Mouse (Mus musculus) layer of hippocampus, adult 9-10 months (tissue): Measurements from ENCODE around the gene Pde8b.
"Not testable (repeated sequence)": the region's sequence is repeated elsewhere in the genome, so short reads cannot be mapped to it uniquely, and the experiment has no call there.

Source experiments
- DNase-seq: peaks from one replicate; pipeline ENCODE4 v3.0.0; 2022; ENCODE audit warnings: low spot score

Pde8b gene

GRCm38 (mm10) chr13:95221882-95222568 is 28.1 kb downstream of the Pde8b start:
- DNase-seq = no peak

- DNase-seq = not testable (repeated sequence)
These were observed 34.4 kb downstream of the Pde8b start for GRCm38 (mm10) chr13:95215661-95216170.

GRCm38 (mm10) chr13:95212320-95212719 is 37.8 kb downstream of the Pde8b start:
- DNase-seq = no peak

DNA sequence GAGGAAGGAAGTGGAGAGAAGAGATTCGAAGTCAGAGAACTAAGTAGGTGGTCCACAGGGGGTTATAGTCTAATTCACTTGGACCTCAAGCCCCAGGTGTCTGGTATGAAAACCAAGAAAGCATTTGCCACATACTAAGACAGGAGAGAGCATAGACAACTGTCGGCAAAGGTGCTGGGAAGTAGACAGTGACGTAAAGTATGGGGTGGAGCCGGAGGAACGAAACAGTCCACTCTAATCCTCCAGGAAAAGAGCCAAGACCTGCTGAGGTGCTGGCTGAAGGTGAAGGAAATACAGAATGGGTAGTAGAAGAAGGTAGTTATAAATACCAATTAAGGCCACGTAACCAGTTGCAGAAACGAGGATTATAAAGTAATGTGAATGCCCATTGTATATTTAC is 42.8 kb downstream of the Pde8b start:
- DNase-seq = not testable (repeated sequence)

DNA sequence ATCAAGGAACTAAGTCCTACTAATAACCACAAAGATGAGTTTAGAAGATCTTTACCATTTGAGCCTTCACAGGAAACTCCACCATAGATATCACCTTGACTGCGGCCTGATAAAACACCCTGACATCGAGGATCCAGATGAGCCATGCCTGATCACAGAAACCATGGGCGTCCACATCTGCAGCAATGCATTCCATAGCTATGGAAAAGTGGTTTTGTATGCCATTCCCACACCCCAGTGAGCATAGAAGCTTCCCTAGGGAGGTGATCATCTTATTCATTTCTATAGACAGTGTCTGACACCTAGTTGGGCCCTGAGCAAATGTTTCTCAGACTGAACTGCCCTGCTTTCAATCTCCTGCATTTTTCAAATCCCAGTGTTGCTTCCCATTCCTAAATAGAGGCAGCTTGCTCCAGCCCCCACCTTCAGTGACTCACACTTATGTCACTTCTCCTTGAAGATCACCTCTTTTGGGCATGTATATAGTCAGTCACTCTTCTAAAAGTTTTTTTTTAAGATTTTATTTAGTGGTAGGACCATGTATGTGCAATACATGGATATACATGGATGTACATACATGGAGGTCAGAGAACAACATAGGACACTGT is 47.9 kb downstream of the Pde8b start:
- no peak for DNase-seq

DNA sequence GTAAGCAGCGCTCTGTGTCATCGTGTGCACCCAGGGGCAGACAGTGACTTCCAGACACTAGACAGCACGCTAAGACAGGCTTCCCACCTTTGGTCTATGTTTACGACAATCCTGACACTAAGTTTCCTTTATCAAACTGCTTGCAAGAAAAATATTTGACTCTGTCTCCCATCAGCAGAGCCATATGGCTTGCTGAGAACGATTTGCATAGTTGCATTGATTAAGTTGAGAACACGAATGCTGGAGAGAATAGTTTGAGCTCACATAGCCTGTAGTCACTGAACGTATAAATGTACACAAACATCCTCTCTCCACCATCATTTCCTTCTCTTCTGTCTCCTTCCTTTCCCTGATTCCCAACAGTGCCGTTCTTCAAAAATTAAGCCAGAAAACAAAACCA is 49.3 kb downstream of the Pde8b start:
- DNase-seq = no peak

DNA sequence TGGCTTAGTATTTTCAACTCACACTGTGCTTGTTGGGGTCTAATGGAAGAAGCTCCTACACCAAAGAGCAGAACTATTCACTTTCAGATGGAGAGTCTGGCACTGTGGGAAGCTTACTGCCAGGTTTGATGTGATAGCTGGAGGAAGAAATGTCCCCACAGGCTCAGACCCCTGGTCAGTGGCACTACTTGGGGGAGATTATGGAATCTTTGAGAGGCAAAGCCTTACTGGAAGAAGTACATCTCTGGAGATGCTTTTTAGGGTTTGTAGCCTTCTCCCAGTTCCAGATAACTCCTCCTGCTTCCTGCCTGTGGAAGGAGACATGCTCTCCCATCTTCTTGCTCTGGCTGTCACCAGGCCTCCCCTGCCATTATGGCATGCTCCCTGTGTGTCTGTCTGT is 50.1 kb downstream of the Pde8b start:
- no peak for DNase-seq

GRCm38 (mm10) chr13:95196106-95196705 is 53.9 kb downstream of the Pde8b start:
- no peak for DNase-seq

DNA sequence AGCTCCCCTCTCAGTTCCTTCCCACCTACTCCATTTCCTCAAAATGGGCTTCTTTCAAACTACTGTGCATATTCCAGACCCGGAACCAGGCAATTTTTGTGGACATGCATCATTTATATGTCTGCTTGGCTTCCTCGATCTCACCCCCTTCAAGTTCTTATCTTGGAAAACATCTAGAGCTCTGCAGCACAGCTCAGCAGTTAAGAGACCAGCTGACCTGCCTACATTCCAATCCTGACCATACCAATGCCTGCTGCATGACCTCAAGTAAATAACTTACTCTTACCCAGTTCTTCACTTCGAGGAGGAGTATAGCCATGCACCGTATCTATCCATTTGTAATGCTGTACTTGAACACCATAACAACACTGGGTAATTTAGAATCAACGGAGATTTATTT is 58.2 kb downstream of the Pde8b start:
- DNase-seq = no peak

- DNase-seq = no peak
These were observed 61.0 kb downstream of the Pde8b start for GRCm38 (mm10) chr13:95189111-95189510.

DNA sequence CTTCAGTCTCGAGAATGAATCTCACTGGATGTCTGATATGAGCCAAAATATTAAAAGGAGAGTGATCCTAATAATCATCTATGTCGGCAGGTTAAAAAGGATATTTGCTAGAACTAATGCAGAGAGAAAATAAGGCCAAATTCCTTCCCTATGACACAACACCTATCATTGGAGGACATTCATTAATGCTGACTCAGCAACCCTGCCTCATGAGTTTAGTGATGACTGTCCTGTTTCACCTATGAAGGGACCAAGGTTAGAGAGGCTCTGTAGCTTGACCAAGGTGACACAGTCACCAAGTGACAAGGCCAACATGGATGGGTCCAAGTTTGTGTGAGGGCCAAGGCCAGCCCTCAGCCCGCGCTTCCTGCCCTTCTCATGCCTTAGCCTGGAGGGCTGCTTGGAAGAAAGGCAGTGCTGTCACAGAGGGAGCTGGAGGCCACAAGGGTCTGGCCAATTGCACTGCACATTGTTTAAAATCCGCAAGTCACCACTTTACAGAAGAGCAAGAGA is 62.9 kb downstream of the Pde8b start:
- DNase-seq = no peak

DNA sequence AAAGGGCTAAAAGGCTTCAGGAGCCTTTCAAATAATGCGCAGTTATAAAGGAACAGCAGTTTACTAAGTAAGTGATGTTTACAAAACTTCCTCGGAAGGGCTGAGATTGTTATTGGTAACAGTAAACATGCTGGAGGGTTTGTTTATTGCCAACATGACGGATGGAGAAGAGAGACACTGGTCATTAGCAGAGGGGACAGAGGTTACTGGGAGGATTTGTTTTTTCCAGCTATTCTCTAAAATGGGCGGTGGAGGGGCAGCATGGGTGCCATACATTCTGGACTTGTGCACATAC is 63.4 kb downstream of the Pde8b start:
- no peak for DNase-seq

GRCm38 (mm10) chr13:95185891-95186740 is 64.0 kb downstream of the Pde8b start:
- DNase-seq = no peak

DNA sequence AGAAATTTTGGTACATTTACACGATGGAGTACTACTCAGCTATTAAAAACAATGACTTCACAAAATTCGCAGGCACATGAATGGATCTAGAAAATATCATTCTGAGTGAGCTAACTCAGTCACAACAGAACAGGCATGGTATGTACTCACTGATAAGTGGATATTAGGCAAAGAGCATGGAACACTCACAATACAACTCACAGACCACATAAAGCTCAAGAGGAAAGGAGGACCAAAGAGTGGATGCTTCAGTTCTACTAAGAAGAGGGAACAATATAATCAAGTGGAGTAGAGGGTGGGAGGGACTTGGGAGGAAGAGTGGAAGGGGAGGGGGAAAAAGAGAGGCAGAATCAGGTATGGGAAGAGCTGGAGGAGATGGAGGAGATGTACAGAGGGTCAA is 66.5 kb downstream of the Pde8b start:
- no peak for DNase-seq

DNA sequence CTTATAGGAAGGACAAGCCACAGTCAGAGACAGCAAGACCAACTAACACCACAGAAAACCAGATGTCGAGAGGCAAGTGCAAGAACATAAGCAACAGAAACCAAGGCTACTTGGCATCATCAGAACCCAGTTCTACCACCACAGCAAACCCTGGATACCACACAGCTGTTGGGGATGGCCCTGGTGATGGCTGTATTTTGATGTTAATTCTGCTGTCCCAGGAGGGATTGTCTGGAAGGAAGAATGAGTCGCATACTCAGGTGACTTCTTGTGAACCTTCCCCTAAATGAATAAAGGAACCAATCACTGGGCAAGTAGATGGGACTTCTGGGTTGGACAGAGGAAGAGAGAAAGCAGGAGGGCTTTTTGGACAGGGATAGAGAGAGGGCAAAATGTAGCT is 69.9 kb downstream of the Pde8b start:
- DNase-seq = no peak

GRCm38 (mm10) chr13:95177326-95177725 is 72.8 kb downstream of the Pde8b start:
- DNase-seq = no peak

DNA sequence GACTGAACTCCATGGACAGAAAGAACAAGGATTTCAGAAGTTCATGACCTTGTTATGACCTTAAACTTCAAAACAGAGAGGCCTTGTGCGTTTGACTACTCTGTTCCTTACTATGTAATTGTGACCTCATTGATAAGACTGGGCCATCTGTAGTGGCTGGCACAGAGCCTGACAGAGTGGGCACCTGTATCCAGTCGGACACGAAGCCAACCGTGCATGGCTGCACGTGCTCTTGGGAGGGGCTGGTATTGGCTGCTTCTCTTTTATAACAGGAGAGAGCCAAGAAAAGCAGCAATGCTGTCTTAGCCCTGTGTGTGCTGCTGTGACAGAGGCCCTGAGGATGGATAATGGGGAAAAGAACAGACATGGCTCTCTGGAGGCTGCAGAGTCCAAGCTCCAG is 73.7 kb downstream of the Pde8b start:
- DNase-seq = no peak

DNA sequence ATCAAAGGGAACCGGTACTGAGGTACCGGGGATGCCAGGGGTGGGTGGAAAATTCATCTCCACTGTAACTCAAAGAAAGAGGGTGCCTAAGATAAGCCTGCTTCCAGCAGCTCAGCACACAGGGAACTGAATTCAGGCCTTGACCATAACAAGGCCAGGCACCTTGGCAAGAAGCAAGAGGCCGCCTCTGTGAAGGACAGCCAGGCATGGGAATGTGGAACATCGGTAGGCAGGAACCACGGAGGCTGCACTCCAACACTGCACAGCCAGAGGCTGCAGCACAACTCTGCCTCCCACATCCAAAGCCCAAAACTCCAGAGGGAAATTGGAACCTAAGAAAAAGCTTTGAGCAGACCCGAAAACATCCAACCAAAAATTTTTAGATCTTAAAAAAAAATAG is 75.9 kb downstream of the Pde8b start:
- no peak for DNase-seq

DNA sequence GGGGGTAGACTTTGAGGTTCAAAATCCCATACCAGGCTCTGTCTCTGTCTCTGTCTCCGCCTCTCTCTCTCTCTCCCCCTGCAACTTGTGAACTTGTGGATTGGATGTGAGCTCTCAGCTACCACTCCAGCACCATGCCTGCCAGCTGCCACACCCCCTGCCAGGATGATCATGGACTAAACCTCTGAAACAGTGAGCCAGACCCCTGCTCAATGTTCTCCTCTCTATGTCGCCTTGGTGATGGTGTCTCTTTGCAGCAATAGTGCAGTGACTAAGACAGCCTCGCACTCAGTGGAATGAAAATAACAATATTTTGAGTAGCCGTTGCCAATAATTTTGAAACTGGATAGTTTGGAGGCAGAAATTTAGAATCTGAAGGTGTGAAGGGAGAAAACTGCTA is 77.8 kb downstream of the Pde8b start:
- no peak for DNase-seq

DNA sequence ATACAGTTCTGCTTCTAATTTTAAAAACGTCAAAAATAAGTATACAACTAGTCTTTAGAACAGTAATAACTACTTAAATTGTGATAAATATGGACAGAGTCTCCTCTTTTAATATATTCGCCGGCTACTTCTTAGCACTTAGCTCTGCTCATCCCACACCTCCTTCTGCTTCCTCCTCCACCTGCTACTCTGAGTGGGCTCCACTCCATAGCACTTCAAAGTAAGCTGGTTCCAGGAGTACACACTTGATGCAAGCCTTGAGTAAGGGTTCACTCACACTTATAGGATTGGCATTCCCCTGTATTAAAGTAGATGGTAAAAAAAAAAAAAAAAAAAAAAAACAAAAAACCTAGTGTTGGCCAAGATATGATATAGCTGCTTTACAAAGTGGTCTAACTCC is 89.9 kb downstream of the Pde8b start:
- no peak for DNase-seq

DNA sequence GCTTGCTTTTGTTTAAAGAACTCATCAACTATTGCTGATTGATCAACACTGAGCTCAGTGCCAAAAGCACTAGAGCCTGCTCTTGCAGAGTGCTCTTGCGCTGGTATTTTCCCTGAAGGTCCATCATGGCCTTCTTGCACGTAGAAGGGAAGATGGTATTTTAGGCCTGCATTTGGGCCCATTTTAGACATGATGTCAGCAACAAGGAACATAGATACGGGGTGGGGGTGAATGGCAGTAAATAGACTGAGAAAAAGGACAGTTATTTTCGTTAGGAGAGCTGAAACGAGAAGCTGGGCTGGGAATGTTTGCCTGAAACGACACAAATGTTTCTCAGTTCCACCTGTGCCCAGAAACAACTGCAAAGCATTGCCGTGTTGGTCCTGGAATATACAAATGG is 91.2 kb downstream of the Pde8b start:
- DNase-seq = no peak

GRCm38 (mm10) chr13:95144746-95145145 is 105.4 kb downstream of the Pde8b start:
- no peak for DNase-seq
